Mouse (Mus musculus): ENCODE results near the gene Pcmtd2.
"Not testable (repeated sequence)": the region's sequence is repeated elsewhere in the genome, so short reads cannot be mapped to it uniquely, and the experiment has no call there.

The Pcmtd2 gene

GRCm38 (mm10) chr2:181837372-181838292, at the start of gene Pcmtd2:
Gene Pcmtd2 (plus strand): TSS chr2:181837854.
- peak; percentile 89 to 96 for DNase-seq (ENCODE audit: low spot score in 2 of 2)

- DNase-seq (ENCODE audit: low spot score in 2 of 2) = no peak
Measured at GRCm38 (mm10) chr2:181789396-181789795, 48.3 kb upstream of the Pcmtd2 start.

GRCm38 (mm10) chr2:181793186-181793585, 44.5 kb upstream of the Pcmtd2 start:
- DNase-seq (ENCODE audit: low spot score in 2 of 2) = not testable (repeated sequence)

GRCm38 (mm10) chr2:181795641-181796130, 42.0 kb upstream of the Pcmtd2 start:
- DNase-seq (ENCODE audit: low spot score in 2 of 2) = no peak

GRCm38 (mm10) chr2:181797672-181798071, 40.0 kb upstream of the Pcmtd2 start:
- no peak for DNase-seq (ENCODE audit: low spot score in 2 of 2)

- DNase-seq (ENCODE audit: low spot score in 2 of 2) = no peak
Measured at GRCm38 (mm10) chr2:181829032-181829650, 8.5 kb upstream of the Pcmtd2 start.

- DNase-seq (ENCODE audit: low spot score in 2 of 2) = no peak
Measured at GRCm38 (mm10) chr2:181832745-181833144, 4.9 kb upstream of the Pcmtd2 start.

GRCm38 (mm10) chr2:181838293-181838680, 633 bp downstream of the Pcmtd2 start:
- no peak for DNase-seq (ENCODE audit: low spot score in 2 of 2)

GRCm38 (mm10) chr2:181845709-181846394, 8.2 kb downstream of the Pcmtd2 start:
- DNase-seq (ENCODE audit: low spot score in 2 of 2) = no peak

GRCm38 (mm10) chr2:181863791-181864535, 26.3 kb downstream of the Pcmtd2 start, which contains the start of gene Polr3k:
Gene Polr3k (plus strand): TSS chr2:181864337.
- DNase-seq (ENCODE audit: low spot score in 2 of 2) = peak; percentile 91 to 93

GRCm38 (mm10) chr2:181864536-181864860, 26.8 kb downstream of the Pcmtd2 start:
- DNase-seq (ENCODE audit: low spot score in 2 of 2) = no peak

- DNase-seq (ENCODE audit: low spot score in 2 of 2) = peak; percentile 68 to 82
Measured at GRCm38 (mm10) chr2:181866931-181867330, 29.3 kb downstream of the Pcmtd2 start.

- no peak for DNase-seq (ENCODE audit: low spot score in 2 of 2)
Measured at GRCm38 (mm10) chr2:181871039-181871438, 33.4 kb downstream of the Pcmtd2 start.

- DNase-seq (ENCODE audit: low spot score in 2 of 2) = no peak
Measured at GRCm38 (mm10) chr2:181878903-181879302, 41.2 kb downstream of the Pcmtd2 start.

- DNase-seq (ENCODE audit: low spot score in 2 of 2) = no peak
Measured at GRCm38 (mm10) chr2:181883022-181883749, 45.5 kb downstream of the Pcmtd2 start.
